Comparison of ENCODE assay signal across 9 mouse cellular contexts in genomic region chr4:129455265-129455664, GRCm38 (mm10). TPM values are rescaled to one million over a fixed set of nuclear protein-coding genes. Genes with fewer than 3 reads are reported as not detected.
DNase-seq lines count a peak whose midpoint lies in the region; ATAC-seq lines count a peak whose summit lies in the region.
"Had no signal": no experiment of that assay in that cellular context is flagged by ENCODE, and none has a peak within 500 bp of the region (broad histone marks: within the 10 kb centered on the region; RNA-seq: fewer than 3 reads in every experiment).

No protein-coding gene starts in this region.

- H3K36me3 ChIP-seq in limb, embryonic 10.5 days, result no peaks in the 10 kb centered on the region
- H3K36me3 ChIP-seq in midbrain, embryonic 12.5 days, result no peaks in the 10 kb centered on the region

- no peak overlapping the region for H3K9ac ChIP-seq in midbrain, embryonic 12.5 days (replicated peaks)

- DNase-seq in 3T3-L1 (ENCODE audit: low read depth, low spot score), result peak; percentile 94
- peak; percentile 76 for DNase-seq in adrenal gland, adult 2 months
- DNase-seq in embryo, embryonic 9.5 days (ENCODE audit: extremely low spot score), result peak; percentile 78
- DNase-seq in heart, adult 18-20 months, result peak; percentile 77 to 87
- peak; percentile 74 for DNase-seq in kidney, adult 18-20 months
- peak; percentile 57 for DNase-seq in limb, embryonic 10.5 days (ENCODE audit: low spot score)
- DNase-seq in spleen, adult 12 weeks (ENCODE audit: low spot score), result peak; percentile 43

- no peaks in the 10 kb centered on the region for H3K4me1 ChIP-seq in limb, embryonic 10.5 days
- H3K4me1 ChIP-seq in midbrain, embryonic 12.5 days, result no peaks in the 10 kb centered on the region

- H3K4me2 ChIP-seq in midbrain, embryonic 12.5 days (replicated peaks), result no peak overlapping the region

- H3K27ac ChIP-seq in limb, embryonic 10.5 days, result no peak overlapping the region
- no peak overlapping the region for H3K27ac ChIP-seq in midbrain, embryonic 12.5 days (replicated peaks)

- H3K9me3 ChIP-seq in limb, embryonic 10.5 days (replicated peaks), result no peaks in the 10 kb centered on the region
- no peaks in the 10 kb centered on the region for H3K9me3 ChIP-seq in midbrain, embryonic 12.5 days

- 6% methylated on average over 5 of the region's 5 CpGs for WGBS in limb, embryonic 10.5 days
- WGBS in midbrain, embryonic 12.5 days, result 5% methylated on average over 5 of the region's 5 CpGs

- ATAC-seq in midbrain, embryonic 12.5 days (ENCODE audit: low FRiP score, low read depth), result peak; percentile 80

- no peaks in the 10 kb centered on the region for H3K27me3 ChIP-seq in limb, embryonic 10.5 days (ENCODE audit: low read depth, poor library complexity, severe bottlenecking)
- no peaks in the 10 kb centered on the region for H3K27me3 ChIP-seq in midbrain, embryonic 12.5 days

- H3K4me3 ChIP-seq in limb, embryonic 10.5 days, result no peak overlapping the region
- H3K4me3 ChIP-seq in midbrain, embryonic 12.5 days, result no peak overlapping the region

RNA-seq across cellular contexts. Expression of gene Bsdc1, which starts 6.1 kb away (rescaled TPM):
- total RNA-seq in adrenal gland, adult 2 months (2021), result 10 to 100 TPM; 72.1 to 72.4 TPM
- 15.1 and 18.8 TPM in 2 replicates for polyA plus RNA-seq in adrenal gland, adult 2 months (2012; rRNA removed)
- total RNA-seq in heart, adult 18-20 months (2021), result 10 to 100 TPM; 46.7 to 49.1 TPM
- polyA plus RNA-seq in limb, embryonic 10.5 days (2016; fragmentation: Nextera tagmentation; extraction: Ambion mirVana), result 19.9 and 20.5 TPM in 2 replicates
- polyA plus RNA-seq in midbrain, embryonic 12.5 days (2016; fragmentation: Nextera tagmentation; extraction: Ambion mirVana), result 31.9 and 33.7 TPM in 2 replicates

RNA-seq across cellular contexts. Expression of gene Zbtb8b, which starts 14.6 kb away (rescaled TPM):
- under 1 TPM; 0.12 to 0.35 TPM for total RNA-seq in adrenal gland, adult 2 months (2021)
- polyA plus RNA-seq in adrenal gland, adult 2 months (2012; rRNA removed), result 0.07 TPM in 1 of 2 replicates, not detected in the other
- under 1 TPM in 1 of 2 experiments, not detected in 1; 0.69 TPM for total RNA-seq in heart, adult 18-20 months (2021)
- polyA plus RNA-seq in limb, embryonic 10.5 days (2016; fragmentation: Nextera tagmentation; extraction: Ambion mirVana), result 0.59 and 1.1 TPM in 2 replicates
- polyA plus RNA-seq in midbrain, embryonic 12.5 days (2016; fragmentation: Nextera tagmentation; extraction: Ambion mirVana), result 4.1 and 5.0 TPM in 2 replicates

RNA-seq across cellular contexts. Expression of gene Tssk3, which starts 35.6 kb away (rescaled TPM):
- total RNA-seq in adrenal gland, adult 2 months (2021), result not detected
- not detected in 2 replicates for polyA plus RNA-seq in adrenal gland, adult 2 months (2012; rRNA removed)
- not detected for total RNA-seq in heart, adult 18-20 months (2021)
- polyA plus RNA-seq in limb, embryonic 10.5 days (2016; fragmentation: Nextera tagmentation; extraction: Ambion mirVana), result 0.11 TPM in 1 of 2 replicates, not detected in the other
- polyA plus RNA-seq in midbrain, embryonic 12.5 days (2016; fragmentation: Nextera tagmentation; extraction: Ambion mirVana), result not detected in 2 replicates
- total RNA-seq: adrenal gland, postnatal 4 days had no signal

RNA-seq across cellular contexts. Expression of gene Fam229a, which starts 35.7 kb away (rescaled TPM):
- not detected for total RNA-seq in adrenal gland, adult 2 months (2021)
- 1.0 and 2.1 TPM in 2 replicates for polyA plus RNA-seq in adrenal gland, adult 2 months (2012; rRNA removed)
- total RNA-seq in heart, adult 18-20 months (2021), result under 1 TPM in 1 of 2 experiments, not detected in 1; 0.57 TPM
- not detected in 2 replicates for polyA plus RNA-seq in limb, embryonic 10.5 days (2016; fragmentation: Nextera tagmentation; extraction: Ambion mirVana)
- polyA plus RNA-seq in midbrain, embryonic 12.5 days (2016; fragmentation: Nextera tagmentation; extraction: Ambion mirVana), result not detected in 2 replicates
- total RNA-seq: adrenal gland, postnatal 4 days had no signal

RNA-seq across cellular contexts. Expression of gene Marcksl1, which starts 58.1 kb away (rescaled TPM):
- total RNA-seq in adrenal gland, adult 2 months (2021), result 10 to 100 TPM; 39.8 to 46.4 TPM
- polyA plus RNA-seq in adrenal gland, adult 2 months (2012; rRNA removed), result 48.8 and 67.4 TPM in 2 replicates
- total RNA-seq in heart, adult 18-20 months (2021), result 1 to 10 TPM; 4.5 to 4.7 TPM
- 1,533 and 1,561 TPM in 2 replicates for polyA plus RNA-seq in limb, embryonic 10.5 days (2016; fragmentation: Nextera tagmentation; extraction: Ambion mirVana)
- polyA plus RNA-seq in midbrain, embryonic 12.5 days (2016; fragmentation: Nextera tagmentation; extraction: Ambion mirVana), result 2,082 and 2,101 TPM in 2 replicates

Comparison
In these comparisons a context has a peak if more than half of its experiments do, and no peak if none do; other contexts are left out.
1. DNase-seq: peak in every context shown above with its lines; median percentile 94 in 3T3-L1; 82 in heart, adult 18-20 months; 78 in embryo, embryonic 9.5 days; 76 in adrenal gland, adult 2 months; 74 in kidney, adult 18-20 months; 57 in limb, embryonic 10.5 days; 43 in spleen, adult 12 weeks.